Mouse (Mus musculus): ENCODE data around the gene Metrn.

DNA sequence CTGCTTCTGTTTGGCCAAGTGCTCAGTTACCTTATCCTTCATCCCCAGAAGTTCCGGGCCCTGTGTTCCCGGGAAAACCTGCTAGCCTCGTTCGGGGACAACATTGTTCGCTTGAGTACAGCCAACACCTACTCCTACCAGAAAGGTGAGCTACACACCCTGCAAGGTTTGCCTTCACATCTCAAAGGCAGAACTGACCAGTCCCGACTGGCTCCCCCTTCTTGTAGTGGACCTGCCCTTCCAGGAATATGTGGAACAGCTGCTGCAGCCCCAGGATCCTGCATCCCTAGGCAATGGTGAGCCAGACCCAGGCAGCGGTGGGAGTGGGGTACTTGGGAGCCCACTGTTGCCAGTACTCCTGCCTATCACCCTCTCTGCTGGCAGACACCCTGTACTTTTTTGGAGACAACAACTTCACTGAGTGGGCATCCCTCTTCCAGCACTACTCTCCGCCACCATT lies 32.7 kb upstream of the Metrn start:
- TF ChIP-seq GATA1 (IDR thresholded peaks at IDR 0.05; ENCODE audit: low read length) (no peak), TAL1 (IDR thresholded peaks at IDR 0.05; ENCODE audit: low read length) (no peak)
